Mouse (Mus musculus) lung, embryonic 15.5 days (tissue): ENCODE data around the gene Clnk. TPM values are rescaled to one million over a fixed set of nuclear protein-coding genes. Genes with fewer than 3 reads are reported as not detected.

Source experiments
- ATAC-seq: fragments of 200-750 bp; cut with Nextera tagmentation; 2 replicates; pipeline ENCODE4 v1.8.0; 2017; ENCODE audit warnings: moderate number of reproducible peaks, borderline replicate concordance; ENCODE audit not compliant: low FRiP score, low TSS enrichment; ENCODE audit errors: extremely low read depth
- H3K27ac ChIP-seq: fragments of 300-500 bp; sonication (generic); 2 replicates; pipeline ENCODE4 v1.5.1; 2015; ENCODE audit warnings: moderate library complexity, mild to moderate bottlenecking, inconsistent platforms
- H3K27me3 ChIP-seq: fragments of 300-500 bp; sonication (generic); 2 replicates; pipeline ENCODE4 v1.6.1; 2015; ENCODE audit warnings: inconsistent platforms
- H3K36me3 ChIP-seq: fragments of 300-500 bp; sonication (generic); 2 replicates; pipeline ENCODE4 v1.6.1; 2015; ENCODE audit warnings: inconsistent platforms
- H3K4me1 ChIP-seq: fragments of 300-500 bp; sonication (generic); 2 replicates; pipeline ENCODE4 v1.6.1; 2015; ENCODE audit warnings: inconsistent platforms
- H3K4me2 ChIP-seq: fragments of 300-500 bp; sonication (generic); 2 replicates; pipeline ENCODE4 v1.6.1; 2015; ENCODE audit warnings: inconsistent platforms, mild to moderate bottlenecking, moderate library complexity
- H3K4me3 ChIP-seq: fragments of 300-500 bp; sonication (generic); 2 replicates; pipeline ENCODE4 v1.5.1; 2015; ENCODE audit warnings: mild to moderate bottlenecking, inconsistent platforms
- H3K9ac ChIP-seq: fragments of 300-500 bp; sonication (generic); 2 replicates; pipeline ENCODE4 v1.6.1; 2015; ENCODE audit warnings: inconsistent platforms
- H3K9me3 ChIP-seq: fragments of 300-500 bp; sonication (generic); 2 replicates; pipeline ENCODE4 v1.6.1; 2016; ENCODE audit warnings: inconsistent platforms
- WGBS: fragments of 180-500 bp; shearing (Covaris S2); methylation state at CpG from one replicate; pipeline ENCODE4 v1.1.7; 2015; 5-methylcytosine and 5-hydroxymethylcytosine counted together
- polyA plus RNA-seq: library from polyadenylated mRNA; unstranded; fragments of >200 nt; fragmentation: Nextera tagmentation; extraction: Ambion mirVana; gene quantifications from 2 replicates; pipeline ENCODE4 v1.2.1, GENCODE M21; 2015

Gene Clnk
- polyA plus RNA-seq, 1 experiment from 2014 or later, result 0.25 TPM

- Histone ChIP-seq H3K4me1 (peaks cover 6% of the 10 kb centered on the region), H3K9me3 (no peaks in the 10 kb centered on the region), H3K36me3 (no peaks in the 10 kb centered on the region), H3K4me2 (no peak overlapping the region), H3K27ac (no peak overlapping the region), H3K4me3 (no peak overlapping the region), H3K27me3 (no peaks in the 10 kb centered on the region), H3K9ac (no peak overlapping the region)
- ATAC-seq, result no peak
- WGBS, result 51% methylated on average over 3 of the region's 3 CpGs
Measured at GRCm38 (mm10) chr5:38875403-38875802, 1.2 kb downstream of the Clnk start.

DNA sequence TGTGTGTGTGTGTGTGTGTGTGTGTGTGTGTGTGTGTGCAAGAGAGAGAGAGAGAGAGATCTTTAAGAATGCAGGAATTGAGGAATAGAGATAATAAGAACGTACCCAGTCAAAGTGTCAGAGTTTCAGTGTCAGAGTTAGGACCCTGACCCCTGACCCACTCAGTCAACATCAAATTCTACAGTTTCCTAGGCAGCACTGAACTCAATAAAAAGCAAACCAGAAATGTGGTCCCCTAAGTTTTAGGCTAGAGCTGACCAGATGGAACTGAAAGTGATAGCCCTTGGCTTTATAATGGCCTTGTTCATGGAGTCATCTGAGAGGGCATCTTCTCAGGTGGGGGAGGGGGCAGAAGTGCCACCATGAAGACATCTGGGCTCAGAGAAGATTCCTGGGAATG lies 1.7 kb downstream of the Clnk start:
- no peaks in the 10 kb centered on the region for H3K36me3 ChIP-seq
- H3K27me3 ChIP-seq, result no peaks in the 10 kb centered on the region
- H3K4me1 ChIP-seq, result peaks cover under 1% of the 10 kb centered on the region
- no peak overlapping the region for H3K9ac ChIP-seq
- 16% methylated on average over 1 of the region's 1 CpGs for WGBS
- no peak overlapping the region for H3K4me3 ChIP-seq
- H3K9me3 ChIP-seq, result no peaks in the 10 kb centered on the region
- no peak overlapping the region for H3K27ac ChIP-seq
- no peak overlapping the region for H3K4me2 ChIP-seq
- no peak for ATAC-seq

DNA sequence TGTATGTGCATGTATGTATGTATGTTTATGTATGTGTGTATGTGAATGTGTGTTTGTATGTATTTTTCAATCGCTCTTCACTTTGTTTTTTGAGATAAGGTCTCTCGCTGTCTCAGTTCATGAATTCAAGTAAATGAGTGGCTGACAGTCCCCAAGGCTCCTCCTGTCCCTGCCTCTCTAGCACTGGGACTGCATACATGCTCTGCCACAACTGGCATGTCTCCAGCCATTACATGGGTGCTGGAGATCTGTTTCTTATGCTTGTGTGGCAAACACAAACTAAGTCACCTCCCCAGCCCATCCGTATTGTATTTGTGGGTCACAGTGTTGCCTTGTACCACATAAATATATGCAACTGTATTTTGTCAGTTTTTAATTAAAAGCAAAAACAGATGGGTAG lies 3.7 kb downstream of the Clnk start:
- H3K36me3 ChIP-seq, result no peaks in the 10 kb centered on the region
- ATAC-seq, result no peak
- WGBS, result 81% methylated on average over 3 of the region's 3 CpGs

DNA sequence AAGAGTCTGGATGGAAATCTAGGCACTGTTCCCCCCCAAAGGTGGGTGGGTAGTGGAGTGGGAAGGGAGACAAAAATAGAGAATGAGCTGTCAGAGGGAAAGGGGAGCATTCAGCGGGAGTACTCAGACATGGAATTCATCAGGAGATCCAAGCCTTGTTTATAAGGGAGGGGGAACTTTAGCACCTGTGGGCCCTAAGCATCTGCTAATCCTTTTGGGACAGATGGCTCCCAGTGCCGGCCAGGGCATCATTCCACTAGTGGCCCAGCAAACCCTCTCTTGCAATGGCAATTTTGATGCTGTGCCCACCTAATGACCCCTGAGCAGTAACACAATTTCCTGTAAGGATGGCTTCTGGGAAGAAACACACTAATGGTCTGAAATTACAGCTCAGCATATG lies 5.0 kb downstream of the Clnk start:
- ATAC-seq, result no peak
- Histone ChIP-seq H3K4me2 (no peak overlapping the region), H3K4me3 (no peak overlapping the region), H3K36me3 (no peaks in the 10 kb centered on the region), H3K9ac (no peak overlapping the region), H3K27me3 (no peaks in the 10 kb centered on the region), H3K27ac (no peak overlapping the region), H3K4me1 (no peaks in the 10 kb centered on the region), H3K9me3 (no peaks in the 10 kb centered on the region)
- WGBS, result 65% methylated on average over 2 of the region's 2 CpGs

More for the DNA sequence above, 3.7 kb downstream of the Clnk start:
- Histone ChIP-seq H3K27me3 (no peaks in the 10 kb centered on the region), H3K4me2 (no peak overlapping the region), H3K4me3 (no peak overlapping the region), H3K27ac (no peak overlapping the region), H3K4me1 (no peaks in the 10 kb centered on the region), H3K9ac (no peak overlapping the region), H3K9me3 (no peaks in the 10 kb centered on the region)

- no peak for ATAC-seq
- H3K36me3 ChIP-seq, result no peaks in the 10 kb centered on the region
- H3K4me3 ChIP-seq, result no peak overlapping the region
- no peak overlapping the region for H3K4me2 ChIP-seq
- H3K4me1 ChIP-seq, result no peaks in the 10 kb centered on the region
- H3K9me3 ChIP-seq, result no peaks in the 10 kb centered on the region
- no peak overlapping the region for H3K27ac ChIP-seq
- WGBS, result 70% methylated on average over 12 of the region's 12 CpGs
- H3K27me3 ChIP-seq, result no peaks in the 10 kb centered on the region
- no peak overlapping the region for H3K9ac ChIP-seq
Measured at GRCm38 (mm10) chr5:38870485-38870884, 6.1 kb downstream of the Clnk start.

GRCm38 (mm10) chr5:38869976-38870375 lies 6.6 kb downstream of the Clnk start:
- Histone ChIP-seq H3K36me3 (no peaks in the 10 kb centered on the region), H3K27me3 (no peaks in the 10 kb centered on the region), H3K9me3 (no peaks in the 10 kb centered on the region), H3K4me2 (no peak overlapping the region), H3K9ac (no peak overlapping the region), H3K4me1 (no peaks in the 10 kb centered on the region), H3K27ac (no peak overlapping the region), H3K4me3 (no peak overlapping the region)
- 52% methylated on average over 9 of the region's 9 CpGs for WGBS
- 0 out of 2 replicates have a peak, but pooled peaks have one; percentile 42 for ATAC-seq

DNA sequence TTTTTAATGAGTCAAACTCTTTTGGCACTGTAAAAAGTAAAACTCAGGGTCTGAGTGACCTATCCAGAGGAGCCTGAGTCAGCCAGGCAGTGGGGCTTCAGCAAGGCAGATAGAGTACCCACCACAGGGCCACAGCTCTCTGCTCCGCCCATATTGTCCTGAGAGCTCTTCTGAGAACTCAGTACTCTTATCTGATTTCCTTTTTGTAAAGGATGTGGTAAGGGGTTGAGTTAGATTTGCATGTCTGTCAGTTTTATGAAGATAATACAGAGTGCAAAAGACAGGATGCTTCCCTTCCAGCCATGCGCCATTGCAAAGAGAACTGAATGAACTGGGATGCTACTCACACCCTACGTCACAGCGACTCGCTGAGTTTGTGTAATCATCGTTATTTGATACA lies 12.0 kb downstream of the Clnk start:
- Histone ChIP-seq H3K9ac (no peak overlapping the region), H3K36me3 (no peaks in the 10 kb centered on the region), H3K4me1 (no peaks in the 10 kb centered on the region), H3K9me3 (no peaks in the 10 kb centered on the region), H3K4me3 (no peak overlapping the region), H3K4me2 (no peak overlapping the region), H3K27me3 (no peaks in the 10 kb centered on the region), H3K27ac (no peak overlapping the region)
- 57% methylated on average over 6 of the region's 6 CpGs for WGBS
- ATAC-seq, result no peak

GRCm38 (mm10) chr5:38863029-38863428 lies 13.6 kb downstream of the Clnk start:
- H3K27me3 ChIP-seq, result no peaks in the 10 kb centered on the region
- ATAC-seq, result no peak
- H3K9me3 ChIP-seq, result no peaks in the 10 kb centered on the region
- H3K27ac ChIP-seq, result no peak overlapping the region
- H3K4me3 ChIP-seq, result no peak overlapping the region
- H3K9ac ChIP-seq, result no peak overlapping the region
- H3K4me1 ChIP-seq, result no peaks in the 10 kb centered on the region
- H3K4me2 ChIP-seq, result no peak overlapping the region
- no peaks in the 10 kb centered on the region for H3K36me3 ChIP-seq
- WGBS, result 49% methylated on average over 3 of the region's 3 CpGs

DNA sequence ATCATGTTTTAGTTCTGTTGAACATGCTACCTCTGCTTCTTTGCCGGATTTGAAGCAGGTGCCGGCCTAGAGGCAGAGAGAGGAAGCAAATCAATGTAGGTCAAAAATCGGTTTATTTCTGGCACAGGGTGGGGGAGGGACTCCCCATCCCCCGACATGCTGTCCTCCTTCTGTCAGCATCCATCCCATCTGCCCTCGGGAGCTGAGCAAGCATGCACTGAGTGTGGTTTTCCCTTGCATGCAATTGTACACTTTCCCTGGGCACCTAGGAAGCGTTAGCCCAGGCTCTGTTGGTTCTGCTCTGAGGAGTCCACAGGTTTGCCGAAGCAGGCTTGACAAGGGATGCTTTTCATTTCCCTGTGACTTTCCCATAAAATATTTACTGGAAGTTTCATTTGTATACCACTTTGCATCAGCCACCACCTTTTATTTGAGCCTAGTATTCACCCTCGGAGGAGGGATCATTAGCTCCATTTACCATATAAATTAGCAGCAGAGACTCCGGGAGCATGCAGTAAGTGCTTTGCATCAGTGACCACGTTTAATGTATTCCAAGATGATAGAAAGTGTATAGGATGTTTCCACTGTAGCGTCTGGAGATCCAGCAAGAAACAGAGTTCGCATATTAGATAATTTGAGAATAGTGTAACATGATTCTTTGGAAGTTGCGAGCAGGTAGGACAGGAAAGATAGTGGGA lies 14.2 kb downstream of the Clnk start:
- no peak overlapping the region for H3K27ac ChIP-seq
- H3K4me3 ChIP-seq, result no peak overlapping the region
- no peaks in the 10 kb centered on the region for H3K36me3 ChIP-seq
- no peak for ATAC-seq
- H3K9ac ChIP-seq, result no peak overlapping the region
- H3K4me2 ChIP-seq, result no peak overlapping the region
- H3K4me1 ChIP-seq, result no peaks in the 10 kb centered on the region
- whole genome bisulfite sequencing, result 66% methylated on average over 13 of the region's 13 CpGs
- H3K9me3 ChIP-seq, result no peaks in the 10 kb centered on the region
- H3K27me3 ChIP-seq, result no peaks in the 10 kb centered on the region

- Histone ChIP-seq H3K4me2 (no peak overlapping the region), H3K27ac (no peak overlapping the region), H3K4me1 (no peaks in the 10 kb centered on the region), H3K9me3 (no peaks in the 10 kb centered on the region), H3K36me3 (no peaks in the 10 kb centered on the region), H3K27me3 (no peaks in the 10 kb centered on the region), H3K4me3 (no peak overlapping the region), H3K9ac (no peak overlapping the region)
- no peak for ATAC-seq
- 57% methylated on average over 4 of the region's 4 CpGs for WGBS
Measured at GRCm38 (mm10) chr5:38858015-38858721, 18.4 kb downstream of the Clnk start.

DNA sequence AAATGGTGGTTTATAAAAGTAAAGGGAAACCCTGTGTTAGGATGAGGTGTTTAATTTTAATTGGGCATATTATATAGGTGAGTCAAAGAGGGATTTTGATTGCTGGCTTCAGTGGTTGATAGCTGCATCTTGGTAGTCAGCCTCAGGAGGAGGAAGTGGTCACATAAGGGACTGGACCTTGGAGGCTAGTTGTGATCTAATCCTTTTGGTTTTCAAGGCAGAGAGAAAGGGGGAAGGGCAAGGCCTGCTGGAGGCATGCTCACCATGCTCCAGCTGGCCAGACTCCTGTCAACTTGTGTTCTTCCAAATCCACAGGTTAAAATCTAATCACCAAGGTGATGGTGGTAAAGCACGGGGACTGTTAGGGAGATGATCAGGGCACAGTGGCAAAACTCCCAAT lies 19.0 kb downstream of the Clnk start:
- Histone ChIP-seq H3K9me3 (no peaks in the 10 kb centered on the region), H3K9ac (no peak overlapping the region), H3K27ac (no peak overlapping the region), H3K27me3 (no peaks in the 10 kb centered on the region), H3K4me2 (no peak overlapping the region), H3K4me3 (no peak overlapping the region), H3K4me1 (no peaks in the 10 kb centered on the region), H3K36me3 (no peaks in the 10 kb centered on the region)
- 85% methylated on average over 1 of the region's 1 CpGs for WGBS
- ATAC-seq, result no peak

DNA sequence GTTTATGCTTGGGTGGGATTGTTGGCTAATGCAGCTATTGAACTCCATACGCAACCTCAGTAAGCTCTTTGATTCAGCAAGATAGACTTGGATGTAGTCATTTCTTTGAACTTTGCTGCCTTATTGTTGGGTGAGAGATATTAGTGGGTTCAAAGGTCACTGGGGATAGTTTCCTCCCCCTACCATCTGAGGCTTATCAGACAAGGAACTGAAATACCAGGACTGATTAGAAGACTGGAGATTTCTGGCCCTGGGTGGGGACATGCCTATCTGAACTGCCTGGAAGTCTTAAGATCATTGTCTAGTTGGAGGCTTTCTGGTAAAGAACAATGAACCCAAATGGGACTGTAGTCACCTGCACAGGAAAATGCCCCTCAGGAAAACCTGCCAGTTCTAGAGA lies 26.4 kb downstream of the Clnk start:
- Histone ChIP-seq H3K9me3 (no peaks in the 10 kb centered on the region), H3K27ac (no peak overlapping the region), H3K36me3 (no peaks in the 10 kb centered on the region), H3K27me3 (no peaks in the 10 kb centered on the region), H3K4me1 (no peaks in the 10 kb centered on the region), H3K4me2 (no peak overlapping the region), H3K4me3 (no peak overlapping the region), H3K9ac (no peak overlapping the region)
- no peak for ATAC-seq
- 86% methylated on average over 1 of the region's 1 CpGs for WGBS
